Mouse (Mus musculus): Measurements from ENCODE around the gene Adgrf3.

DNA sequence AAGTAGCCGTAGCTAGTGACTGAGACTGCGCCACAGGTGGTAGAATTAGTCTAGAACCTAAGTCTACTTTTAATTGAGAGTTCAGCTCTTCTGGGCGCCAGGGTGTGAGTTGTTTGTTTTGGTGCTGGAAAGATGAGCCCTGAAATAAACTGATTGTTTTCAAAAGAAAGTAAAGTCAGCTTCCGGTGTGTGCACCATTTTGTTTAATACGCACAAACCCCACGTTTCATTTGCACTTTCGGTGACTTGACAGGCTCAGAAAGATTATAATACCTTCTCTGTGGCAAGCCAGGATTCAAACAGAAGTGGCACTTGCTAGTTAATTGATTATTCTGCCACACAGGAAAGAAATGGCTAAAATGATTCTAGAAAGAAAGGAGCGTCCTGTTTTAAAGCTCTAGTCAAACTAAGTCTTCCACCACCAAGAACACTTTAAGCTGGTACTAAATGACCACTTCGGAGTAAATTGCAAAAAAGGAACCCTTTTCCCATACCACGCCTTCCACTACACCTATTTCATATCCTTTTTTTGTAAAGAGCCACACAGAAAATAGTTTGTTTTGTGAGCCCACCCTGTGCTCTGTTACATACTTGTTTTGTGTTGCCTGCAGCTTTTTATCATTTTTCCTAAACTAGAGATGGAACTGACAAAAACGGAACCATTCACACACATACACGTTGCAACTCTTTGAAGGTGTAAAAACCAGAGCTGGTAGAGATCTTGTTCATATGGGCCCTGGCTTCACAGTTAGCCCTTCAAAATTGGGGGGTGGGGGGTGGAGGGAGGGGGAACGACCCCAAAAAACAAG, 49.5 kb downstream of the Adgrf3 start:
- TF ChIP-seq CTCF (IDR thresholded peaks at IDR 0.05; ENCODE audit: low read depth, low read length): no peak
- no peak for TF ChIP-seq POLR2A (IDR thresholded peaks at IDR 0.05; ENCODE audit: insufficient read depth, low read length)
